Mouse (Mus musculus) frontal cortex, adult (tissue): Measurements from ENCODE around the gene Col28a1.

Source experiments
- ATAC-seq: cut with Nextera tagmentation; 2 replicates; pipeline ENCODE4 v1.9.2; 2017; ENCODE audit warnings: mild to moderate bottlenecking, moderate library complexity, mixed read lengths; ENCODE audit not compliant: low TSS enrichment

The Col28a1 gene

DNA sequence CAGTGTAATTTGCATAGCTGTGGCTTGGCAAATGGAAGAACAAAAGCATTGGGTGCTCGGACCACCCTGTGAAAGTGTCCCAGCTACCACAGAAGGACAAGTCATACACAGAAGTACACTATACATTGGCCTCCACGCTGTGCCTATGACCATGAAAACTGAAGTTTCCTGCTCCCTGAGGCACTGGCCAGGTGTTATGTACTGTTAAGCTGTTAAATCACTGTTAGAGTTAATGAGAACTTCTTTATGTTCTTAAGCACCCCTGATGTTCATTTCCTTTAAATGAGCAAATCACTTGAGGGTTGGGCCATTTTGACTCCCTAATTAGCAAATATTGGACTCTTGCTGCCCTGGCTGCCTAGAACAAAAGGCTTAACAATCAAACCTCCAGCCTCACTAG lies 73.3 kb downstream of the Col28a1 start:
- no peak for ATAC-seq

DNA sequence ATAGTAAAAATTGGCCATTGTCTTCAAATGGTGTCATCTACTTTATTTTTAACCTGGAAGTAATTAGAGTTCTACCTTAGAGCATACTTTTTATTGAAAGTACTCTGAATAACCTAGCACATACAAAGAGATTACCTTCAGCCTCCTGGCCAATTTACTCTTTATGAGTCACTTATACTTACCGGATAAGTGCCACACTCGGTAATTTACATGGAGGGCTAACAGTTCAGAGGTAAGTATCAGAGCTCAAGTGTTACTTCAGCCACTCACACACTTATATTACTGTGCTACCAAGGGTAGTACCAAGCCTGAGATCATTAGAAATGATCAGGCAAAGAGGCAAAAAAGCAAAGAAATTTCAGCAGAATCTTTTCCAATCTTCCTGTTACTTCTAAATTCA lies 73.8 kb downstream of the Col28a1 start:
- no peak for ATAC-seq

DNA sequence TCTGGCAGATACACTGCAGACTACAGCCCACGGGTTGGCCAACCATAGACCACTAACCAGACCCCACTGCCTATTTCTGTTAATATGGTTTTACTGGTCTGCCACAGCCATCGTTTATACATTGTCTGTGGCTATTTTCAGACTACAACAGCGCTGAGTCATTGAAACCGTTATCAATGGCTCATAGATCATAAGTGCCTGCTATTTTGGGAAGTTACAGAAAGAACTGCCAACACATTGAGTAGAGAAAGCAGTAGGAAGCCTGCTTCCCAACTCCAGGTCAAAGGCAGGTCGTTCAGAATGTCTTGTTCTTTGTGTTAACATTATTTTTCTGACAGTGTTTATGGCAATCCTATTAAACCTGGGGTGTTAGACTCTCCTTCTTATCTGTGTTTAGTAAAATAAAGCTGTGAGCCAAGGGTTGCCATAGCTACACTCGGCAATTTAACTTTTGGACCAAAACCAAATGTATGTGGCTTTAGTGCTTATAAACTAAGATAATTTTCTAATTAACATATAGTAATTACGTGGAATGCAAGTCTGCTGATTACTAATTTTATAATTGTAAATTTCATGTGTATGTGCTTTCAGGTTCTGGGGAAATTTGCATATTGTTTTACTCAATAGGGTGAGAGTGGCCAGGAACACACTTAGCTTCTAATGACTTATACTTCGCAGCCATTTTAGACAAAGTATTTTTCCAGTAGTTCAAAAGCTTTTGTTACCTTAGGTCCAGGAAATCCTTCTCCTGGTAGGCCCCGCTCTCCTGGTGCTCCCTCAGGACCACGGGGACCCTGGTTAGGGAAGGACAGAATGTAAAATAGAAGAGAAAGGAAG lies 86.3 kb downstream of the Col28a1 start:
- no peak for ATAC-seq

DNA sequence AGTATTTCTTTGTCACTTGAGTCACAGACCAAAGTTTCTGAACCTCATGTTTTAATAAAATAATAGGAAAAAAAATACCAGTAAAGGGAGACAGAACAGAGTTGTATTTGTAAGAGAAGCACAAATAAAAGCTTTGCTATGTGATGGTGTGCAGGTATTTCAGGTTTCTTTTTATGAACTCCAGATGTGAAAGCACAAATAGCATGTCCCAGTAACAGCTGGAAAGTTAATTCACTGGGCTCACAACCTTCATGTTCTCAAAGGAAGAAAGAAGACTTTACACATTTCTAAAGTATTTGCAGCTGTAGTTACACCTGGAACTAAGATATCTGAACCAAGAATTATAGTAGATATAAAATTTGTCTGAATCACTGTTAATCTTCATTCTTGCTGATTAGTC lies 91.2 kb downstream of the Col28a1 start:
- no peak for ATAC-seq

GRCm38 (mm10) chr6:8095856-8096255 lies 96.6 kb downstream of the Col28a1 start:
- ATAC-seq = no peak

DNA sequence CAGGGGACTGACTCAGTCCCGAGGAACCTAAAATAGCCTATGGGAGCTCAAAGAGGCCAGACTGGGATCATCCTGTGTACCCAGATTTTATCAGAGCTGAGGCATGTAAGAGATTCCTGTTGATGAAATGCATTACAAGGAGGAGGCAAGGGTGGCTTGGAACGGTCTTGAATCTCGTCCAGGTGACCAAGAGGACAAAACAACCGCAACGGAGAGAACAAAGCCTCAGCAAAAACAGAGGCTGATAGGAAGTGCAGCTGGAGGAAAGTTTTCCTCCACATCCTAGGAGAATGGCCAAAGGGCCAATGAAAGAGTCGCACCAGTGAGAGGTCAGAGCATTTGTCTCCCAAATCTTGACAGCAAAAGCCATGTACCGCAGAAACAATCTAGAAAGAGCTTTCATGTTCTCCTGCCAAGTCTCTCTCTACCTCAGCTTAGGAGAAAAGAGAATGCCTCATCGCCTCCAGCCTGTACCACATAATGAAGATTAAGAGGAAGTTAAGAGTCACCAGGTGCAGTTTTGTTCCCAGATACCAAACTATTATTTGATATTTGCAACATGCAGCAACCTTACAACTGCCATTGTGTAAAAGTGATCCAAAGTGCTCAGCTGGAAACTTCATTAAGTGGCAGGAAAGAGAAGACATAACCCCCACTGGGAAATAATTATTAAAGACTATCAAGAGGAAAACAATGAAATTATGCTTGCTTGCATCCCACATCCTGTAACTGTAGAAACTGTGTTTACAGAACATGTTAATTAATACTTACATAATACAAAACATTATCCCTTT lies 98.1 kb downstream of the Col28a1 start:
- ATAC-seq = no peak

- ATAC-seq = no peak
These were observed 98.9 kb downstream of the Col28a1 start for GRCm38 (mm10) chr6:8093556-8093955.

DNA sequence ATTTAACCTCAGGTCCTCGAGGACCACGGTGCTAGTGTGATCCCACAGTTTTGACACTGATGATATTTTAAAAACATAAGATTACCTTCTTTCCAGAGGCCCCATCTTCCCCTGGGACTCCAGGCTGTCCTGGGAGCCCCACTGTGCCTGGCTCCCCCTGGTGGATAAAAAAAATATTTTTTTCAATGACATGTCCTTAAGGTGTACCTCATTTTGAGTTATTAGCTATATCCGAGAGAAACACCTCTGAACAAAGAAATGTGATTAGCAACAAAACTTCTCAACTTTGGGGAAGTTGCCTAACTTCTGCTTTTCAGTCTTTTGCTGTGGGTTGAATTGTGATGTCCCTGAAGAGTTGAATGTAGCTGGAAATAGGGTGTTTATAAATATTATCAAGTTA lies 105.6 kb downstream of the Col28a1 start:
- peak; percentile 73 for ATAC-seq

GRCm38 (mm10) chr6:8084806-8085205 lies 107.6 kb downstream of the Col28a1 start:
- no peak for ATAC-seq

GRCm38 (mm10) chr6:8083196-8083595 lies 109.2 kb downstream of the Col28a1 start:
- ATAC-seq = no peak

DNA sequence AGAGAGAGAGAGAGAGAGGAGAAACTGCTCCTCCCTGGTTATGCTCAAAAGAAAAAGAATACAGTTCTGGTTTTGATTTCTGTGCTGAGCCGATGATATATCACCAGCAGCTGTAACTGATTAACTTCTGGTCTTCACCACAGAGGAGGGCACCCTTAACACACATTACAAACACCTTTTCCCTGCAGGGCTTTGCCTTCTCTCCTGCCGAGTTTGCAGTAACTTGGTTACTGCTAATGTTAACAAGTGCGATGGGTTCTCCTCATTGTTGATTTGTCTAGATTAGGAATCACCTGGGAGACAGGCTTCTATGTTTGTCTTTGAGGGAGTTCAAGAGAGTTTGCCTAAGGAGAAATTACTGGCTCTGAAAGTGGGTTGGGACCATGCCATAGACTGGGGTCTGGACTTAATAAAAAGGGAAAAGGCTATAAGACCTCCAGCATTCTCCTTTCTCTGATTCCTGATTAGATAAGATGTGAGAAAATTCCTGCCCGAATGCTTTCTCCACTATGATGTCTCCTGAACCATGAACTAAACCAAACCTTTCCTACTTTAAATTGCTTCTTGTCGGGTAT lies 114.8 kb downstream of the Col28a1 start:
- no peak for ATAC-seq

DNA sequence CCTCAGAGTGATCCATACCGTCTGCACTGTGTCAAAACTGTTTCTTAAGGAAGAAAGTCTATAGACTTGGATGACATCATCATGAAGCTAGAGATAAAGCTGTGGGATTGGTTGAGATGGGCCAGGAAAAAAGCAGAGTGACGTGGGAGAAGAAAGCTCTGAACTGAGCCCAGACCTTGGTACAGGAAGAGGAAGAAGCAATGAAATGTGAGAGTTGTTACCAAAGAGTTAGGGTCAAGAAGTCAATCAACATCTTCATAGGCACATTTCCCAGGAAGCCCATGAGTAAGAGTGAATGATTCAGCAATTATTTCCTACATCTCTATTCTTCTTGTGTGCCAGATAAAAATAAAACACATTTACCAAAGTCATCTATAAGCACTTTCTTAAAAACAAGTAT lies 117.5 kb downstream of the Col28a1 start:
- ATAC-seq = no peak

- peak; percentile 80 for ATAC-seq
These were observed 123.4 kb downstream of the Col28a1 start for GRCm38 (mm10) chr6:8068979-8069378.

DNA sequence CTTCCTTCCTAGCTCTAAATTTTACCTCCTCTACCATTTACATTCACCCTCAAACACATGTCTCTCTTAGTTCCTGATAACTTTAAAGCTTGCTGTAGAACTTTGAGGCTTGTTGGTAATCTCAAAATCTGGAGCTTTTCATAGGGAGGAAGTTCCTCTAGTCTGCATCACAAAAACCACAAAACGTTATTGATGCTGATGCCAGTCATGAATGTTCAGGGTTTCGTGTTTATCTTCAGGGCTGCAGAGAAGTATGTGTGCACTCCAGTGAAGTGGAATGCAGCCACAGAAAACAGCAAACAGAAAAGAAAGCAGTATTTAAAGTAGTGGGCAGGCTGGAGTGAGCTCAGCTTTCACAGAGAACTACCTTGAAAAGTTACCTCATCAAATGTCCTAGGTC lies 124.0 kb downstream of the Col28a1 start:
- ATAC-seq = no peak

DNA sequence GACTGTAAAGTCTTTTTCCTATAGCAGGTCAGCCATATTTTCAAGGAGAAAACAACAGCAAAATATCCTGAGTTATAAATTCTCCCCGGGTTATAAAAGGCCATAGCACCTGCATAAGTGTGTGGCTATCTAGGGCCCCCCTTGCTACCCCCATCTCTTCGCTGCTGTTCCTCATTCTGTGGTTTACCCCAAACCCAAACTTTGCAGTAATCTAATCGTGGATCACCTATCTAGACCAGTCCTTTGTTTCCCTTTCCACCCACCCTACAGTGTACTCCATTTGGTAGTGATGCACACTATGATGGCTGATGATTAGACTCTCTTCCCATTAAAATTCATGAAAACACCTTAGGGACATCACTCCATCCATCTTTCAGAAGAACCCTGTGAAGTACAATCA lies 125.3 kb downstream of the Col28a1 start:
- ATAC-seq = no peak

DNA sequence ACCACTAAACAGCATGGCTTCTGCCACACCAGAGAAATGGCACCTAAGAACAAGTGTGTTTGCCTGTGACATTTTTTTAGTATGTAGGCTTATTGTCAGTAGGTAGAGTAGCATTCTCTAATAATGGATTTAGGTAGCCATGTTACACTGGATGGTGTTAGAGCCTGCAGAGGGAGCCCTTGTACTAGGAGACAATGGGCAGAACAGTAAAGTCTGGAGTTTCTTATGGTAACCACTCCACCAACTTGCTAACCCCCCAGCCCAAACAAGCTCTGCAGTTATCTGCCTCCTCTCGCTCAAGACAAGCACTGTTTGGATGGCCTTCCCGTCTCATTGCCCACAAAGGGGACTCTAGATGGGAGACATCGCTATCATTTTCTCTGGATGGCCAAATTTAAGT lies 126.2 kb downstream of the Col28a1 start:
- ATAC-seq = peak; percentile 94

DNA sequence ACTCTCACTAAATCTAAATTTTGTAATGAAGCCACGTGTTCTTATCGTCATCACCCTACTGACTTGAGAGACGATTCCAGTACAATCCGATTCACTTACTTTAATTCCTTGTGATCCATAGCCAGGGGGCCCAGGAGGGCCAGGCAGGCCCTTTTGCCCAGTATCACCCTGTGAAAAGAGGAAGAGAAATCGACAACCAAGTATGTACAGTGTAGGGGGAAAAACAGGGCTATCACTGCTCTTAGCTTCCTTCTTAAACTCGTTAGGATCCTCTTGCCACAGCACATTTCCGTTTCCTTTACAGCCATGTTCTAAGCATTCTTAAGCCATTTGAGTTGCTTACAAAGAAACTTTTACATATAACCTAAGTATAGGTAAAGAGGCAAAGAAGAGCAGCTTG lies 133.2 kb downstream of the Col28a1 start:
- ATAC-seq = no peak

DNA sequence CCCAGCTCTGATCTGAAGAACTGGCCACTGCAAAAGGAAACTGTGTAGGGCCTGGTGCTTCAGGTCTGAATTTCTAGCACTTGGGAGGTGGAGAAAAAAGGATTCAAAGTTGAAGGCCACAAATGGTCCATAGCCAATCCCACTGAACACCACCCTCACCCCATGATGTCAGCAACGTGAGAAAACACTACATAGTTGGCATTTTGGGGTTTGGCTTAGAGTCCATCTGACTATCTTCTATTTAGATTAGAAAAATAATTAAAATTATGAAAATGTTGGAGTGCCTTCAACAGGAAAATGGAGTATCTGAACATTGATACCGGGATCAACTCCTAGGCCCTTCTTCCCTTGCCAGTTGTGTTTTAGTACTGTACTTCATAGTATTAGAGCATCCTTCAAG lies 144.2 kb downstream of the Col28a1 start:
- no peak for ATAC-seq

GRCm38 (mm10) chr6:8046446-8046845 lies 146.0 kb downstream of the Col28a1 start:
- no peak for ATAC-seq

DNA sequence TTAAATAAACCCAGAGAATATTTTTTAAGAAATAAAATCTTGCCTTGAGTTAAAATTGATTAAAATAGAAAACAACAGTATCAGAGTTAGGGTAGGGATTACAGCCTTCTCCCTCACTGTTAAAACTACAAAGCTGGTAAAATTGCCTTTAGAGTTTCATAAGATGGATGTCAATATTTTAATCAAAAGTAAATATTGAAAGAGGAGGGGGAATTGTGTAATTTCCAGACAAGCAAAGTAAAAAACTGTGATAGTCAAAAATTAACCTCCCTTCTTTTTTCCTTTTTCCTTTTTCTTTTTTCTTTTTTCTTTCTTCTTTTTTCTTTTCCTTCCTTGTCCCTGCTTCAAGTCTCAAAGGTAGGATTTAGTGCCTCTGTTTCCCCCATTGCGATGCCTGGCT lies 146.6 kb downstream of the Col28a1 start:
- no peak for ATAC-seq

- no peak for ATAC-seq
These were observed 163.7 kb downstream of the Col28a1 start for GRCm38 (mm10) chr6:8028711-8029110.

DNA sequence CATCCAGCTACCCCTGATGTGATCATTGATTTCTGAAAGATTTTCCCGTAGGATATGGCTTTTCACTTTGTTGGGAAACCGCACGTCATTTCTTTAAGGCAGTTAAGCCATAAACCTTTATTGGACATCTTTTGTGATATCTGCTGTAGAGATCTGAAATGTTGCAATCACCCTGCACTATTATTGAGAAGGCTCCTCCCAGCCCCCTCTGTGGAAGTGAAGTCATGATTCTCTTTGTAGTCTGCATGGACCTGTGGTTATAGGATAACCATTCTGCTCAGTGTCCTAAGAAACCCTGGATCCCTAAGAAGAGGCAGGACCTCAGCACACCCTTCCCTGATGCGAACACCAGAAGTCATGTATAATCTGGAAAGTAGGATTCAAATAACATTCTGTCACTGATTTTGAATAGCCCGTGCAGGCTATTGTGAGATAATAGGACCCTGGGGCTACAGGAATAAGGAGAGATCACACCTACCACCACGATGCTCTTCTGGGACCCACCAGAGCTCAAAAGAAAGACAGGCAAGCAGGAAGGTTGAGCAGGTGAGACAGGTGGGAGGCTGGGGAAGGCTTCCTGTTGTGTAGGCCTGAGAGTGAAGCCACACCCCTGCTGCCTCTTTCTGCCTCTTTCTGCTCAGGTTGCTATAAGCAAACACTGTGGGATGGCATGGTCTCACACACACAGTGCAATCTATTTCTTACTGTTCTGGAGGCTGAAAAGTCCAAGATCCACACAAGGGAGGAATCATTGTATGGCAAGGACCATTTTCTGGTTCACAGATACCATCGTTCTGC lies 166.9 kb downstream of the Col28a1 start:
- ATAC-seq = no peak
